Mouse (Mus musculus) ovary, postnatal 10 days (tissue): ENCODE measurements around the gene Ddah1.
"Not testable (repeated sequence)": the region's sequence is repeated elsewhere in the genome, so short reads cannot be mapped to it uniquely, and the experiment has no call there.

Experiments used
- DNase-seq: peaks from one replicate; pipeline ENCODE4 v3.0.0; 2022; ENCODE audit warnings: low spot score

Ddah1 gene

DNA sequence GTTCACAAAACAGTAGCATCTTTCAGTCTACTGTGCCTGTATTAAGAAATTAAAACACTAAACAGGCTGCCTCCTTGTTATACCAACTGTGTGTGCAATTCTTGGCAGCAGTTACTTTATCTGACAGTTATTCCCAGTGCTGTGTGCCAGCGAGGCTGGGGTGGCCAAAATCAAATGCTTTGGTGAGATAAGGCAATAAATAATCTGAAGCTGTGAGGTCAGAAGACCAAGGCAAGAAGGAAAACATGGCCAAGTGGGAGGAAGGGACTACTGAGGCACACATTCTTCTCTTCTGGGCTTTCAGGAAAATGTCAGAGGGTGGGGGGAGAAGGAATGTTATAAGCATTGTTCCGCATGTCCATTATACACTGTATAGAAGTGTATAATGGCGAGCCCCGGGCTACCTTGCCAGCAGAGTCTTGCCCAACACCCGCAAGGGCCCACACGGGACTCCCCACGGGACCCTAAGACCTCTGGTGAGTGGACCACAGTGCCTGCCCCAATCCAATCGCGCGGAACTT is 106.3 kb downstream of the Ddah1 start:
- DNase-seq, result no peak

DNA sequence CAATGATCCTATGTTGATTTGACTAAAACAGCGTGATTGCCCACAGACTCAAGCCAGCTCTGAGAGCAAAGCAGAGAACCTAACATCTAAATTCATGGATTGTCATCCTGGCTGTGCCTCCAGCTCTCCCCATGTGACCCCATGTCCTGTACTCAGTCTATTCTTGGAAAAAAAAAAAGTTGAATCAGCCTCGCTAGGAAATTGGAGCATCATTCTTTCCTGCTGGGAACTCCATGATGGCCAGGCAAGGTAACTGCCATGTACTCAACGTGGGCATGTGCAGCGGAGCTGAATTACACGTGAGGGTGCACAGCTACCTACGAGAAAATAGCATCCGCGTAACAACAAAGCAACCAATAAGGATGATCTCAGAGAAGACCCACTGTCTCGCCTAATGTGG is 114.2 kb downstream of the Ddah1 start:
- DNase-seq, result no peak

DNA sequence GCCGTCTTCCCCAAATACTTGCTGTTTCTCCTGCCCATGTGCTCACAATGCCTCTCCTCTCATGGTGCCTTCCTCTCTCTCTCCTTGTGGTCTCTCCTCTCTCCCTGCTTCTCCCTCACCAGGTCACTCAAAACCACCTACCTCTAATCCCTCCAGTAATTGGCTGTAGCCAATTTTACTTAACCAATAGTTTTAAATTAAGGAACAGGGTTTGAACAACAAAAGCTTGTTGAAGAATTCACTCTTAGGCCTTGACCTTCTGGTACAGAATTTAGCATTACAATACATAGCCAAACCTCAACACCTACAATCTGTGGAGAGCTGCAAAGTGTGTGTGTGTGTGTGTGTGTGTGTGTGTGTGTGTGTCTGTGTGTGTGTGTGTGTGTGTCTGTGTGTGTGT is 114.8 kb downstream of the Ddah1 start:
- no peak for DNase-seq

DNA sequence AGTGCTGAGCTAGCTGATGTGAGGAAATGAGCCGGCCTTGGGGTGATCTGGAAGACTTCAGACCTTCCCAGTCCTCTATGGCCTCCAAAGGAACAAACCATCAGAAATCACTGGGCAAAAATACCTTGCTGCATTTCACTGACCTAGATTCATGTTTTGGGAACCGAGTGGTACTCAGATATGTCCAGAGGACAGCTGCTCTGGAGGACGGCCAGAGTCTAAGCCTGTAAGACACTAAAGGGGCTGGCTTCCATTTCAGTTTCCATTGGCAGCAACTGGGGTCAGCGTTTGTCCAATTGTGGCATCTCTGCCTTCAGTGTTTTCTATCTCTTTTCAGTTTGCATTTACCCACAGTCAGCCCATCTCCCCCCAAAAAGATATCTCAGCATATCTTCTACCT is 115.7 kb downstream of the Ddah1 start:
- no peak for DNase-seq

DNA sequence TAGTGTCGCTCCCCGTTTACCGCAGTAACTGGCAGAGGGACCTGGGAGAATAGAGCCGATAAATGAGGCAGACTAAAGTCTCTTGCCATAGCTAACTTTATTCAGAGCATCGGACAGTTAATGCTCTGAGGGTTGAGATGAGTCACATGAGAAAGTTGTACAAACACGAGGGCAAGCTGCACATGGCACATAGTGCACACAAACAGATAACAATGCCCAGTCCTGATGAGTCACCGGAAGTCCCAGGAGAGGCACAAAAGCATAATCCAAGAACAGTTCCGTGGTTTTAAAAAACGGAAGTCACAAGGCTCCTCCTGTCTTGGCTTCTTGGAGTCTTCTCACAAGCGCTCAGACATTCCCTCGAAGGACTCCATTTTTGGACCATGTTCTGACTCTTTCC is 117.6 kb downstream of the Ddah1 start:
- no peak for DNase-seq

DNA sequence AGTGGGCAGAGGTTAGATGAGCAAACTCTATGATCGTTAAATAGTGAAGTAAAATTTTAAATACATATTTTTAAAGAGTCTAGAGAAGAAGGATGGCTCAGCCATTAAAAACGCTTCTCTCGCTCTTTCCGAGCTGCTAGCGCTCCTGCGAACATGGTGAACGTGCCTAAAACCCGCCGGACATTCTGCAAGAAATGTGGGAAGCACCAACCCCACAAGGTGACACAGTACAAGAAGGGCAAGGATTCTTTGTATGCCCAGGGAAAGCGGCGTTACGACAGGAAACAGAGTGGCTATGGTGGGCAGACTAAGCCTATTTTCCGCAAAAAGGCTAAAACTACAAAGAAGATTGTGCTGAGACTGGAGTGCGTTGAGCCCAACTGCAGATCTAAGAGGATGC is 120.4 kb downstream of the Ddah1 start:
- not testable (repeated sequence) for DNase-seq

DNA sequence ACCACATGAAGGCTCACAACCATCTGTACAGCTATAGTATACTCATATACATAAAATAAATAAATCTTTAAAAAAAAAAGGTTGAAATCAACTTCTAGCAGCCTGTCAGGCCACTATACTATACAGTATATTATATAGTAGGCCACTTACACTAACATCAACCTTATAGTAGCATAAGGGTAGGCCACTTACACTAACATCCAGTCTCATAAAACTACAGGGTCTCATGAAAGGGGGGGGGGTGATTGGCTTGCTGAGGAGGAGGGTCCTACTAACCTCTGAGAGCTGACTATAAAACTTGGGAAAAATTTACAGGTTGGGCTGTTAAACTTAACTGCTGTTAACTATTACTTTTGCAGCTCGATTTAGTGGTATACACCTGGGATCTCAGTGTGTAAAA is 121.9 kb downstream of the Ddah1 start:
- no peak for DNase-seq

DNA sequence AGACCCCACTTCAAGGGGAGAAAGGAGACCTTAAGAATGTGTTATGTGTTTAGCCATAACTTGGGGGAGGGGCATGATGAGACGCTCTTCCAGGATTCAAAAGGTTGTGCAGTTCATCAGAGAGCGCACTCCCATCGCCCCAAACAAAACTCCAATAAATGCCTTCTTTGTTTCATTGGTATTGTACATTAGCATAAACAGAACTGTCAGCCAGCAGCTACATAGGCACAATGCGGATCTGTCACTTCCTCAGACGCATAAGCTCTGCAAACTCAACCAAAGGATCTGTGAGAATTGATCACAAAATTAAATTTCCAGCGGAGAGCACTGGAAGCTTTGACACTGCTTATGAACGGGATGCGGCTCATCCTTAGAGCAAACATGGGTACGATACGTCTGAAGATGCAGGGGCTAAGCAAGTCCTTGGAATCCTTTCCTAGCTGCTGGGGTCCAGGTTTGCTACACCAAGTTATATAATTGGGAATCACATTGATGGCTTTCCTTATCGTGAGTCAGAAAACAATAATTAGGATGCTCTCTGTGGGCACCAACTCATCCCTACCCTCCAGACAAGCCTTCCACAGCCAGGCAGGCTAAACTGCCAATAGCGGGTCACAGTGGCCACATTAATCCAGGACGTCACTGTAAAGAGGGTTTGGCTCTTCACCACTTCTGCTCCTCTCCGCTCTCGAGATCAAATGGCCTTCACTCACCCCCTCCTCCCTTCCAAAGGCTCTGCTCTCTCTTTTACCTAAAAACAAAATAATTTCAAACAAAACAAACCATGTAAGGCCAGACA is 123.8 kb downstream of the Ddah1 start:
- no peak for DNase-seq

DNA sequence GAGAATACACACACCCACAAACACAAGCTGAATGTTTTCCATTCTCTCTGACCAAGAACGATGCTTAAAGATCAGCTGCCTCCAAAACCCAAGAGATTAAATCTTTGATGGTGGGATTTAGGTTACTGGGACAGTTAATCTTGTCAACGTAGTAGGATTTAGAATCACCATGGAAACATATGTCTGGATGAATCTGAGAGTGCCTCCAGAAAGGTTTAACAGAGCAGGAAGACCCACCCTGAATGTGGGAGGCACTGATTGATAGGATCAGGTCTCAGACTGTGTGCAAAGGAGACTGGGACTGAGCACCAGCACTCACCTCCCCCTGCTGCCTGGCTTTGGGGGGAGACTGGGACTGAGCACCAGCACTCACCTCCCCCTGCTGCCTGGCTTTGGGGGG is 124.8 kb downstream of the Ddah1 start:
- DNase-seq, result no peak

DNA sequence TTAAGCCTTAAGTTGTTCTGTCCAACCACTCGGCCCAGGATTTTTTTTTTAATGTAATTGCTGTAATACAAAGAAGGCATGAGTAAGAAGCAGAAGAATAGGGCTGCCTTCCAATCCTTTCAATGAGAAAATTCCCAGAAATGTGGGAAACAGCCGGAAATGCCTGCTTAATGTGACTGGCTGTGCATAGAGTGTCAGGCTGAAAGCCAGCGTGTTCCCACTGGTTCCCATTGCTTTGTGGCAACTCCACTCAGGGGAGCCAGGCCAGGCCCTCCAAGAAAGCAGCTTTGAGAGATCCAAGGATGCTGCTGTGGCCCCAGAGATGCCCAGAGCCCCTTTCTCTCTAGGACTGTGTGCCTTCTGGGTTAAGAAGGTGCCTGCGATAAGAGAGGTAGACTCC is 126.9 kb downstream of the Ddah1 start:
- no peak for DNase-seq

DNA sequence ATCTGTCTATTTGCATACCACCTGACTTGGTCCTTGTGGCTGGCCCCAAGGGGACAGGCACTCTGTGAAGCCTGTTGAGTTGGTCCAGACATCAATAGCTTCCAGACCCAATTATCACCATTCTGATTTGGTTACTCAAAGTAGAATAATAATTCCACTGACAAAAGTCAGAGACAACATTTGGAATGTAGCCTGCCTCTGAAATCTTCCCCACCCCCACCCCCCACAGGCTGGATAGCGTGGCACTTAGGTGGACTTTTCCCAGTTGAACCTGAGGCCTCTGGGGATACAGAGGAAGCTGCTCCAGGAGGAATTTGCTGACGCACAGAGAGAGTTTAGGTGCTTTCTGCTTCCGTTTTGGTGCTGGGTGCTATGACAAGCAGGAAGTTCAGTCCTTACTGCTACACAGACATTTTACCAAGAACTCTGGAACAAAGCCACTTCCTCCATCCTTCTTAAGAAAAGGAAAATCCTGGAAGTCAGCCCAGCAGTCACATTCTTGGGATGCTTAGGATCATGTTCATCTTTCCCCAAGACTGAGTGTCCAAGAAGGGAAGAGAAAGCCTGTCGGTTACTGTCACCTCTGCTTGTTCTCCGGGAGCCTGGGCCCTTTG is 127.5 kb downstream of the Ddah1 start:
- DNase-seq, result no peak

DNA sequence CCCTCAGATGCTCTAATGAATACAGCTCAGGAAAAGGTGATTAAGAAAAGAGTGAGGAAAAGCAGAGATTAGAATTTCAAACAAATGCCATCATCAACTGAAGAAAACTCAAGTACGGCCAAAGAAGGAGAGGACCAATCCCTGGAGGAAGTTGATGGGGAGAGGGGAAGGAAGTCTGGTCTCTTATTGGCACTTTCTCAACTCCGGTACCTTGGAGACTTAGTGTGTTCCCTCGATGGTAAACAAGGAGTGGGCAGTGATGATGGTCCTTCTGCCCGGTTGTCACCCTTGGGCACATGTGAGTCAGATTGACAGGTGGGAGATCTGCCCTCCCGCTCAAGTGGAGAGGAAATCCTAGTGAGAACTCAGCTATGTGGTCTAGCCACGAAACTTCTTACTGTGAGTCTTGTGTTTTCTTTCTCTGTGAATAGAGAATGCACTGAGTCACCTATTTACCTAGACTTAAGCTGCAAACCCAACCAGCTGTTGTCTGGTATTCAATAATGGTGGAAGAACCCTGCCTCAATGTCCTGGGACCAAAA is 129.0 kb downstream of the Ddah1 start:
- no peak for DNase-seq

DNA sequence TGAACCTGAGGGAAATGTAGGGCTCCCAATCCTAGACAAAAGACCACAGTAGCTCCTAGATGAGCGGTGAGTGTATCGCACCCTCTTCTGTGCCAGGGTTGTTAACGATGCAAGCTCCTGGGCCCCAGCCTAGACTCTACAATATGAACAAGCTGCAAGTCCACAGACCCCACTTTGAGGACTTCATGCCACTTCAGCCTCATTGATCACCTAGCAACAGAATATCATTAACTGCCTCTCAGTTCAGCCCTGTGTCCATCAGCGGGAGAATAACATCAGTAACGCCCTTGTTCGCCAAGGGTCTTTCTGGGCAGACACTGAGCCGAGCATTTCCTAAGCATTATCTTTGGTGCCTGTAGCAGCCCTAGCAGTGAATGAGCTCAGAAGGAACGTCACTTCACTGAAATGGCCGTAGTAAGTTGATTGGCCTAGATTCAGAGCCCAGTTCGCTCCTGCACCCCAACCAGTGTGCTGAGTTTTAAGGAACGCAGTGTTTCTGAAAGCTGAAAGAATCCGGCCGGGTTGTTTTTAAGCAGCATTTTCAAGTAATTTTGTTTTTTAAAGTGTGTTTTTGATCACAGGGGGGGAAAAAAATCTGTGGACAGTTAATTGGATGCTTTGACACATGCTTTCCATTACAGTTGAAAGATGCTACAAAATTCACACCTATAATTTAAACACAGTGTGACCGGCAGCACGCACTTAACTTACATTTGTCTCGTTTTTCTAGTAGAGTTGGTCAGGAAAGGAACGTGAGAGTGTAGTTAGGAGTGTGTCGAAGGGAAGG is 132.1 kb downstream of the Ddah1 start:
- DNase-seq, result no peak

DNA sequence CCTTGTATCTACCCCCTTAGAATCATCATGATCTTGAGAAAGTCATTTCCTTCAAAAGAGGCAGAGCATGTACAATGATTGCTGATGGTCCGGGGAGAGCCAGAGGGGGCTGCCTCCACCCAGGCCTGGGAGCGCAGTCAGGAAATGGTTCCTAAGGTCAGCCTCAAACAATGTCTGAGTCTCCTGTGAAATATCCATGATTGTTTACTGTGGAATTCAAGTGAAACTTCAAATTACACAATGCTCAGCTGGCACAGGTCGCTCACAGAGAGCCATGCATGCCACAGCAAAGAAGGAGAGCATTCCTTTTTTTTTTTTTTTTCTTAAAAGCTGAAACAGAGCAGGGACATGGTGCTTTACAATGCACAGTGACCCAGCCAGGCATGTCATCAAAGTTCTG is 134.0 kb downstream of the Ddah1 start:
- no peak for DNase-seq

DNA sequence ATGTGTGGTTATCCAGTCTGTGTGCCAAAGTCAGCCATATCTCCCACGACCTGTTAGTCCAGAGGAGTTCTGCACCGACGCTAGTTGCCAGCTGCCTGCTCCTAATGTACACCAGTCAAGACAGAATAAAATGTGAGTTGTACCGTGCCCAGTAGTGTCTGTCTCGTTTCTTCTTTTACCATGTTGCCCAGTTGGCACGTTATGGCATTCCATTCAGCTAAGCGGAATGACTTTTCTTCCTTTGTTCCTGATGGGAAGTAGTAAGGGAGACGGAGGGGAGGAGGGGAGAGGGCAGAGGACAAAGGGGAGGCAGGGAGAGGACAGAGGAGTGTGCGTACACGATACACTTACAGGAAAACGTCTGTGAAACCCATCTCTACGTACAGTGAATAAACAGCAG is 135.7 kb downstream of the Ddah1 start:
- DNase-seq, result no peak

DNA sequence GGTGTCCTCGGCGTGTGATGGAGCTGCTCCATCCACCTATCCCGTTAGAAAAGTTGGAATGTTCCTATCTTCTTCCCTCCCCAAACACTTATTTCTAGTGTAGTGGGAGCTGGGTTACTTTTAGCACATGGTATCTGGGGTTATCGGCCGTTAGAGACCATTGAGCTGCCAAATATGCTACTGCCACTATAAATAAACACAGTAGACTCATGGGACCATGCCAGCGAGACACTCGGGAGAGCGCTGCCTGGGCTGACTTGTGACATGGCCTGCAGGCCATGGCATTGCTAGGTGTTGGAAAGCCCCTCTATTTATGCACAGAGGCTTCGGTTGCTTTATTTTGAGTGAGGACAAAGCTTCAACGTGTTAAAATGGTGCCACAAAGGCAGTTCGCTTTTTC is 139.3 kb downstream of the Ddah1 start:
- no peak for DNase-seq

DNA sequence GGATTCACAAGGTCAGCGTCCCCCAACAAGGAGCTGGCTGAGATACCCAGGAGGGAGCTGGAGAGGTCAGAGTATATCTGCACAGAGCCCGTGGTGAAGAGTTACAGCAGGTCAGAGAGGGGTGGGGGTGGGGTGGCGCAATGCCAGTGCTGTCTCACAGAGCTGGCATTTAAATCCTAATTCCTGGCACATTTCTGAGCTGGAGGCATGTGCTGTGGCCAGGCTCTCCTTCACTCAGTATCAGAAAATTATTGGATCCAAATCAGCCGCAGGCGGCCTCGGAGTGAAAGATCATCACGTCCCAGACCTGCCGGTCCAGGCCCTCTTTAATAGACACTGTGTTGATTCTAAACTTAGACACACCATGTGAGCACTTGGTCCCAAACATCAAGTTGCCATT is 141.4 kb downstream of the Ddah1 start:
- DNase-seq, result no peak

DNA sequence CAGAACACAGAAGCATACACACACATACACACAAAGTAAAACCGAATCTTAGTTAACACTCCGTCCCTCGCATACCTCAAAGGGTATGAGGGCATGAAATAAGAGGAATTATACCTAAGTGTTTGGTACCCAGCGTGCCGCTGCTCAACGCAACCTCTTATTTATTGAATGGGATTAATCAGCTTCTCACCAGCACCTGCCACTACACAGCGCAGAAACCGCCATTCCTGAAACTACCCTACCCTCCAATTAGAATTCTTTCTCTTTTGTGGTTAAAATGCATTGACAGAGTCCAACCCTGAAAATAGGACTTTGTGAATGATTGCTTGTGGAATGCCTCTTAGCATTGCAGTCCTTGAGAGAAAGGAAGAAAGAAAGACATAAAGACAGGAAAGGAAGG is 145.1 kb downstream of the Ddah1 start:
- no peak for DNase-seq

DNA sequence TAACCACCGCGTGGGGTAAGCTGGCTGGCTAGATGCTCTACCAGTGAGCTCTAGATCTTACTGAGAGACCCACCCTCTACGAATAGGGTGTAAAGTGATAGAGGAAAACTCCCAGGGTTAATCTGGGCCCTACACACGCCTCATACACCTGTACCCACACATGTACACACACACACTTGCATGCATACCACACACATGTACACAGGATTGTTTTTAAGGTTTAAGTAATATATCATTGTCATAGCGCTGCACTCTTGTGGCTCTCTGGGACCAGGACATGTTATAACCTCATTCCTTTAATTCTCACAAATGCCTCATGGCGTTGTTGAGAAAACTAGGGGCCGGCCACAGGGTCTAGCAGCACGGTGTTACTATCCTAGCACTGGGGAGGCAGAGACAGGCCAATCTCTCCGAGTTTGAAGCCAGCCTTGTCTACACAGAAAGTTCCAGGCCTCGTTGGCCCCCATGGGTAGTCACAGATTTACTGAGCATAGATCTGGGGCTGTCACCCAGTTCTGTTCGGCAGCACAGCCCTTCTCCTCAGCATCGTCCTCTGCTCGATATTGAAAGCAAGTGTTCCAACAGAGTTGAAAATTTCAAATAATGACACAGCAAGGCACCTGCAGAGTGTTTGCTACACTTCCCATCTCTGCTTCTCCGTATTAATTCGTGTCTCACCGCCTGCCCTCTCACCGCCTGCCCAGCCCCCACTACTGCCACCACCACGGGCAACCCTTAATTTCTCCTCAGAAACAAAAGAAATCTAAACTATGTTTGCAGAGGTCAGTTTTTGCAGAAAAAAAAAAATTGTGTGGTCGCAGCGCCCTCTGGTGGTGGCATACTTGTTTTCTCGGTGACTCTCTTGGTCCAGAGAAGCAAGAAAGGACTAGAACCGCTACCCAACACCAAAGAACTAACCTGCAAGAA is 146.6 kb downstream of the Ddah1 start:
- DNase-seq, result peak; percentile 57

DNA sequence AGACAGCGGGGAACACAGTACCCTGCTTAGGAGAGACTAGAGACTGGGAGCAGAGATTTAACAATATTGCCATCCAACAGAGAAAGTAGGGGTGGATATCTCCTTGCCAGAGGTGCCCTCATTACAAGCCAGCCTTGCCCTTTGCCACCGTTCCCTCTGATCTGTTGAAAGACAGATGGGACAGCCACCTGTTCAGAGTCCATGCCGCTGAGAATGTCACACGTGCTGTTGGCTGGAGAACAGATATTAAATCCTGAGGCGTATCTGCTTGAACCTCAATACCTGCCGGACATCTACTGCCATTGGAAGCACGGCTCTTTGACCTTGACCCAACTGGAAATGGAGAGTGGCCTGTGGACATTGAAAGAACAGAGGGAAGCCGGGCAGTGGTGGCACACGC is 148.1 kb downstream of the Ddah1 start:
- DNase-seq, result no peak

DNA sequence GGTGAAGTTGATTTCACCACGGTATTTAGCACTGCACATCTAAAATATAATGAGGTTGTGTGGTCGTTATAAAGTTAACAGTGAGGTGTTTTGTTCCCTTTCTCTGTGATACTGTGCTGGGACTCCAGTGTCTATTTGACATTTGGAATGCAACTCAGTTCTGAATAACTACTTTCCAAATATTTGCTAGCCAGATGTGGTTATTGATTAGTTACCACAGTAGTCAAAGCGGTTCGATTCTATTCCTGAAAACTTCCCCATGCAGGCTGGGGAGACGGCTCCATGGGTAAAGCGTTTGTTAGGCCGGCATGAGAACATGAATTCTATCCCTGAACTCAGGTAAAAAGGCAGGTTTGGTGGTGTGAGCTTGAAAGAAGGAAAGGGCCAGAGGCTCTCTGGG is 154.0 kb downstream of the Ddah1 start:
- DNase-seq, result no peak

DNA sequence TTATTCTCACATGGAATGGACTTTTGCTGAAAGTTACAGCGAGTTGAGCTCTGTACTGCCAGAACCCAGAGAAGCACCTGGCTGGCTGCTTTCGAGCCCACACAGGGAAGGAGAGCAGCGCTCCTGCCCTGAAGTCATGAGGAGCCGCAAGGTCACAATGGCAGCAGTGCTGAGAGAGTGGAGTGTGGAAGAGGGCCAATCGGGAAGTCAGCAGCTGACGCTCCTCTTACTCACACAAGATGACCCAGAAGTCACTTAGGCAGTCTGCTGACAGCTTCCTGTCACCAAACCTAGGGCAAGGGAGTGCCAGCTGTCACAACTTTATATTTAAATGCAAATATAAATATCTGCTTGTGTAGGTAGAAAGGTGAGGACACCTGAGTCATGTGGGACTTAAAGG is 154.8 kb downstream of the Ddah1 start:
- DNase-seq, result no peak
